8 mouse cellular contexts compared by ENCODE assay signal in genomic region chr7:126198926-126199325, GRCm38 (mm10). TPM values are rescaled to one million over a fixed set of nuclear protein-coding genes. Genes with fewer than 3 reads are reported as not detected.
DNase-seq lines count a peak whose midpoint lies in the region; ATAC-seq and TF ChIP-seq lines count a peak whose summit lies in the region.

No protein-coding gene starts in this region.

- H3K36me3 ChIP-seq in lung, embryonic 14.5 days (ENCODE audit: insufficient read depth): no peaks in the 10 kb centered on the region
- no peaks in the 10 kb centered on the region for H3K36me3 ChIP-seq in embryonic facial prominence, embryonic 14.5 days (ENCODE audit: control insufficient read depth, insufficient read depth, low read length)
- H3K36me3 ChIP-seq in intestine, embryonic 15.5 days: no peaks in the 10 kb centered on the region
- no peaks in the 10 kb centered on the region for H3K36me3 ChIP-seq in neural tube, embryonic 12.5 days

- peak overlapping the region; percentile 96 for H3K4me3 ChIP-seq in lung, embryonic 14.5 days (ENCODE audit: low read depth, low read length)
- peak overlapping the region; percentile 94 for H3K4me3 ChIP-seq in embryonic facial prominence, embryonic 14.5 days (ENCODE audit: low read depth, low read length)
- H3K4me3 ChIP-seq in intestine, embryonic 15.5 days (replicated peaks): peak overlapping the region; percentile 96
- H3K4me3 ChIP-seq in neural tube, embryonic 12.5 days: peak overlapping the region; percentile 98

- H3K9me3 ChIP-seq in lung, embryonic 14.5 days (ENCODE audit: low read depth, low read length): no peaks in the 10 kb centered on the region
- no peaks in the 10 kb centered on the region for H3K9me3 ChIP-seq in embryonic facial prominence, embryonic 14.5 days (ENCODE audit: control insufficient read depth, low read length)
- no peaks in the 10 kb centered on the region for H3K9me3 ChIP-seq in intestine, embryonic 15.5 days
- no peaks in the 10 kb centered on the region for H3K9me3 ChIP-seq in neural tube, embryonic 12.5 days

- H3K4me1 ChIP-seq in lung, embryonic 14.5 days (ENCODE audit: insufficient read depth): peaks cover 7% of the 10 kb centered on the region; the same call in 1 of the 2 replicates
- H3K4me1 ChIP-seq in embryonic facial prominence, embryonic 14.5 days (ENCODE audit: control insufficient read depth, insufficient read depth, low read length): peaks cover 15% of the 10 kb centered on the region
- no peaks in the 10 kb centered on the region for H3K4me1 ChIP-seq in intestine, embryonic 15.5 days (replicated peaks)
- peaks cover 15% of the 10 kb centered on the region for H3K4me1 ChIP-seq in neural tube, embryonic 12.5 days

- WGBS in lung, embryonic 14.5 days: 8% methylated on average over 1 of the region's 1 CpGs
- WGBS in embryonic facial prominence, embryonic 14.5 days: 0% methylated on average over 1 of the region's 1 CpGs
- 22% methylated on average over 1 of the region's 1 CpGs for WGBS in intestine, embryonic 15.5 days
- WGBS in neural tube, embryonic 12.5 days: 22% methylated on average over 1 of the region's 1 CpGs

- no peak for ATAC-seq in lung, embryonic 14.5 days (ENCODE audit: insufficient read depth)
- ATAC-seq in embryonic facial prominence, embryonic 14.5 days (ENCODE audit: low read depth): no peak
- ATAC-seq in intestine, embryonic 15.5 days: no peak
- no peak for ATAC-seq in neural tube, embryonic 12.5 days (ENCODE audit: low FRiP score, low read depth)

- DNase-seq in lung, embryonic 14.5 days: no peak
- DNase-seq in lung, postnatal 4 days: no peak
- no peak for DNase-seq in embryonic facial prominence, embryonic 14.5 days (ENCODE audit: low spot score)
- no peak for DNase-seq in MN1 (ENCODE audit: low spot score)
- DNase-seq in layer of hippocampus, adult 9-11 months: no peak
- DNase-seq in kidney, postnatal 36 days: no peak

- H3K27me3 ChIP-seq in lung, embryonic 14.5 days (ENCODE audit: insufficient read depth, low read length): no peaks in the 10 kb centered on the region
- no peaks in the 10 kb centered on the region for H3K27me3 ChIP-seq in embryonic facial prominence, embryonic 14.5 days (replicated peaks; ENCODE audit: control insufficient read depth, insufficient read depth, low read length)
- H3K27me3 ChIP-seq in intestine, embryonic 15.5 days (replicated peaks): no peaks in the 10 kb centered on the region
- no peaks in the 10 kb centered on the region for H3K27me3 ChIP-seq in neural tube, embryonic 12.5 days (replicated peaks)

- TF ChIP-seq CTCF in lung, embryonic 14.5 days (IDR thresholded peaks at IDR 0.05; ENCODE audit: low read depth): no peak

- peak overlapping the region; percentile 77 for H3K4me2 ChIP-seq in lung, embryonic 14.5 days
- H3K4me2 ChIP-seq in embryonic facial prominence, embryonic 14.5 days (ENCODE audit: low read depth, low read length): peak overlapping the region; percentile 80
- H3K4me2 ChIP-seq in intestine, embryonic 15.5 days (replicated peaks): peak overlapping the region; percentile 81
- H3K4me2 ChIP-seq in neural tube, embryonic 12.5 days (replicated peaks): peak overlapping the region; percentile 85

- 0 out of 2 replicates have a peak overlapping the region, but pooled peaks have one; percentile 88 for H3K27ac ChIP-seq in lung, embryonic 14.5 days (ENCODE audit: low read depth)
- no peak overlapping the region for H3K27ac ChIP-seq in embryonic facial prominence, embryonic 14.5 days (replicated peaks; ENCODE audit: low read depth, low read length)
- H3K27ac ChIP-seq in intestine, embryonic 15.5 days: no peak overlapping the region
- H3K27ac ChIP-seq in neural tube, embryonic 12.5 days: no peak overlapping the region

- H3K9ac ChIP-seq in lung, embryonic 14.5 days: peak overlapping the region; percentile 96
- peak overlapping the region; percentile 98 for H3K9ac ChIP-seq in embryonic facial prominence, embryonic 14.5 days (ENCODE audit: low read depth, low read length)
- peak overlapping the region; percentile 94 for H3K9ac ChIP-seq in intestine, embryonic 15.5 days
- H3K9ac ChIP-seq in neural tube, embryonic 12.5 days: peak overlapping the region; percentile 97

RNA-seq across cellular contexts. Expression of gene Xpo6, which starts 1.4 kb away (rescaled TPM):
- polyA plus RNA-seq in lung, embryonic 14.5 days (2014; fragmentation: Nextera tagmentation; extraction: Ambion mirVana): 61.9 and 67.5 TPM in 2 replicates
- 53.3 and 54.3 TPM in 2 replicates for polyA plus RNA-seq in embryonic facial prominence, embryonic 14.5 days (2014; fragmentation: Nextera tagmentation; extraction: Ambion mirVana)
- polyA plus RNA-seq in intestine, embryonic 15.5 days (2015; fragmentation: Nextera tagmentation; extraction: Ambion mirVana): 37.4 and 39.8 TPM in 2 replicates
- polyA plus RNA-seq in neural tube, embryonic 12.5 days (2016; fragmentation: Nextera tagmentation; extraction: Ambion mirVana): 66.6 and 75.4 TPM in 2 replicates
